Mouse (Mus musculus) heart, adult 2 months (tissue): ENCODE data around the gene Slc27a1. TPM values are rescaled to one million over a fixed set of nuclear protein-coding genes. Genes with fewer than 3 reads are reported as not detected.

Experiments used
- DNase-seq, 2 experiments: peaks; one replicate each; pipeline ENCODE4 v3.0.0; 2021
- H3K27ac ChIP-seq: fragments of 200-600 bp; 2 replicates; pipeline ENCODE4 v1.8.1; 2022
- H3K27me3 ChIP-seq: fragments of 200-500 bp; 2 replicates; pipeline ENCODE4 v1.6.1; 2012; ENCODE audit warnings: mild to moderate bottlenecking, low read length, inconsistent platforms, mixed read lengths; ENCODE audit not compliant: control insufficient read depth, insufficient read depth
- H3K36me3 ChIP-seq: fragments of 200-500 bp; 2 replicates; pipeline ENCODE4 v1.6.1; 2012; ENCODE audit warnings: low read length, inconsistent platforms; ENCODE audit not compliant: control insufficient read depth, insufficient read depth
- H3K4me1 ChIP-seq: fragments of 200-500 bp; 2 replicates; pipeline ENCODE4 v1.6.1; 2011; ENCODE audit warnings: low read length; ENCODE audit not compliant: control insufficient read depth, insufficient read depth
- H3K4me3 ChIP-seq: fragments of 200-600 bp; 2 replicates; pipeline ENCODE4 v1.8.1; 2022
- H3K79me2 ChIP-seq: fragments of 200-500 bp; replicated peaks from 2 replicates; pipeline ENCODE4 v1.6.1; 2012; ENCODE audit warnings: mild to moderate bottlenecking, inconsistent platforms, low read length, moderate library complexity, mixed read lengths; ENCODE audit not compliant: control insufficient read depth, insufficient read depth
- H3K9ac ChIP-seq: fragments of 200-500 bp; 2 replicates; pipeline ENCODE4 v1.6.1; 2012; ENCODE audit warnings: low read depth, mild to moderate bottlenecking, control low read depth, inconsistent platforms, low read length, mixed read lengths
- CTCF ChIP-seq: fragments of 200-600 bp; IDR thresholded peaks from 2 replicates; pipeline ENCODE4 v1.8.1; 2022; ENCODE audit warnings: antibody characterized with exemption, mild to moderate bottlenecking, moderate library complexity
- EP300 ChIP-seq: fragments of 200-500 bp; IDR thresholded peaks from 2 replicates; pipeline ENCODE4 v1.6.1; 2011; ENCODE audit warnings: low read depth, low read length, control low read depth; ENCODE audit not compliant: insufficient read depth
- POLR2A ChIP-seq: fragments of 200-500 bp; IDR thresholded peaks from 2 replicates; pipeline ENCODE4 v1.6.1; 2011; ENCODE audit warnings: mild to moderate bottlenecking, low read depth, low read length, control low read depth; ENCODE audit not compliant: insufficient read depth
- WGBS: fragments of 180-500 bp; shearing (Covaris S2); methylation state at CpG from one replicate; pipeline ENCODE4 v1.1.7; 2018; 5-methylcytosine and 5-hydroxymethylcytosine counted together
- intact Hi-C: fragments of 180-260 bp; cut with DNase I; formaldehyde crosslinking; loops from one replicate; pipeline ENCODE4 v1.15.1; 2025
- polyA plus RNA-seq: library from polyadenylated mRNA; depleted of rRNA; stranded (reverse); fragments of >200 nt; gene quantifications from 2 replicates; pipeline ENCODE4 v1.2.3, GENCODE M21; 2012
- total RNA-seq, 2 experiments: library from RNA; stranded (reverse); gene quantifications; 2 replicates each; pipeline ENCODE4 v1.2.3; 2021

Gene Slc27a1
- total and polyA plus RNA-seq, 3 experiments: 159 to 227 (median 191) TPM

- TF ChIP-seq EP300: no peak
- no peak for TF ChIP-seq POLR2A
- TF ChIP-seq CTCF: no peak
- Histone ChIP-seq H3K4me3 (no peak overlapping the region), H3K79me2 (no peaks in the 10 kb centered on the region; the same call in 1 of the 2 replicates), H3K36me3 (no peaks in the 10 kb centered on the region), H3K27ac (peak overlapping the region; percentile 60), H3K27me3 (no peaks in the 10 kb centered on the region), H3K9ac (no peak overlapping the region), H3K4me1 (peaks cover 2% of the 10 kb centered on the region)
- WGBS: 41% methylated on average over 9 of the region's 9 CpGs
- DNase-seq: peak; percentile 75 to 85
- intact Hi-C loops: no loop called here
Observed at GRCm38 (mm10) chr8:71572847-71573633, 4.4 kb downstream of the Slc27a1 start.

- intact Hi-C loops: no loop called here
- no peak for DNase-seq
- H3K27me3 ChIP-seq: no peaks in the 10 kb centered on the region
- peaks cover 2% of the 10 kb centered on the region for H3K4me1 ChIP-seq
- WGBS: 51% methylated on average over 7 of the region's 7 CpGs
- peak overlapping the region; percentile 72 for H3K27ac ChIP-seq
- H3K9ac ChIP-seq: no peak overlapping the region
- no peaks in the 10 kb centered on the region for H3K36me3 ChIP-seq
- TF ChIP-seq EP300 (no peak), CTCF (no peak), POLR2A (no peak)
- H3K4me3 ChIP-seq: no peak overlapping the region
- H3K79me2 ChIP-seq: no peaks in the 10 kb centered on the region; the same call in 1 of the 2 replicates
Observed at GRCm38 (mm10) chr8:71574426-71574825, 5.7 kb downstream of the Slc27a1 start.

- peaks cover 2% of the 10 kb centered on the region for H3K4me1 ChIP-seq
- no peak overlapping the region for H3K4me3 ChIP-seq
- WGBS: 28% methylated on average over 1 of the region's 1 CpGs
- no peaks in the 10 kb centered on the region for H3K27me3 ChIP-seq
- no peak for DNase-seq
- H3K36me3 ChIP-seq: no peaks in the 10 kb centered on the region
- peak overlapping the region; percentile 72 for H3K27ac ChIP-seq
- TF ChIP-seq CTCF: no peak
- no peak for TF ChIP-seq POLR2A
- no peak for TF ChIP-seq EP300
- H3K79me2 ChIP-seq: no peaks in the 10 kb centered on the region; the same call in 1 of the 2 replicates
- intact Hi-C loops: no loop called here
- H3K9ac ChIP-seq: no peak overlapping the region
Observed at GRCm38 (mm10) chr8:71575020-71575419, 6.3 kb downstream of the Slc27a1 start.

- Histone ChIP-seq H3K79me2 (no peaks in the 10 kb centered on the region), H3K4me3 (no peak overlapping the region), H3K36me3 (no peaks in the 10 kb centered on the region), H3K27ac (no peak overlapping the region), H3K27me3 (no peaks in the 10 kb centered on the region), H3K4me1 (peaks cover 2% of the 10 kb centered on the region), H3K9ac (no peak overlapping the region)
- TF ChIP-seq POLR2A: no peak
- TF ChIP-seq EP300: no peak
- TF ChIP-seq CTCF: no peak
- intact Hi-C loops: no loop called here
- WGBS: 32% methylated on average over 4 of the region's 4 CpGs
- no peak for DNase-seq
Observed at GRCm38 (mm10) chr8:71577856-71578387, 9.2 kb downstream of the Slc27a1 start.

GRCm38 (mm10) chr8:71579009-71579408, 10.3 kb downstream of the Slc27a1 start:
- DNase-seq: no peak
- TF ChIP-seq EP300: no peak
- TF ChIP-seq CTCF: no peak
- no peak for TF ChIP-seq POLR2A
- Histone ChIP-seq H3K4me3 (no peak overlapping the region), H3K36me3 (no peaks in the 10 kb centered on the region), H3K79me2 (no peaks in the 10 kb centered on the region), H3K4me1 (no peaks in the 10 kb centered on the region; the same call in 1 of the 2 replicates), H3K27ac (peak overlapping the region; percentile 57), H3K27me3 (no peaks in the 10 kb centered on the region), H3K9ac (no peak overlapping the region; the same call in 1 of the 2 replicates)
- intact Hi-C loops: no loop called here
- WGBS: 43% methylated on average over 1 of the region's 1 CpGs

- Histone ChIP-seq H3K4me1 (no peaks in the 10 kb centered on the region; the same call in 1 of the 2 replicates), H3K27ac (peak overlapping the region; percentile 57), H3K4me3 (no peak overlapping the region), H3K79me2 (no peaks in the 10 kb centered on the region), H3K9ac (no peak overlapping the region; the same call in 1 of the 2 replicates), H3K27me3 (no peaks in the 10 kb centered on the region), H3K36me3 (no peaks in the 10 kb centered on the region)
- TF ChIP-seq POLR2A: no peak
- peak; percentile 58; the same call in 1 of the 2 replicates for TF ChIP-seq EP300
- WGBS: 64% methylated on average over 14 of the region's 14 CpGs
- intact Hi-C loops: no loop called here
- peak; percentile 70 to 82 for DNase-seq
Observed at GRCm38 (mm10) chr8:71579476-71579875, 10.8 kb downstream of the Slc27a1 start.
